Mouse (Mus musculus): ENCODE results near the gene Nr3c2.

Nr3c2 gene

DNA sequence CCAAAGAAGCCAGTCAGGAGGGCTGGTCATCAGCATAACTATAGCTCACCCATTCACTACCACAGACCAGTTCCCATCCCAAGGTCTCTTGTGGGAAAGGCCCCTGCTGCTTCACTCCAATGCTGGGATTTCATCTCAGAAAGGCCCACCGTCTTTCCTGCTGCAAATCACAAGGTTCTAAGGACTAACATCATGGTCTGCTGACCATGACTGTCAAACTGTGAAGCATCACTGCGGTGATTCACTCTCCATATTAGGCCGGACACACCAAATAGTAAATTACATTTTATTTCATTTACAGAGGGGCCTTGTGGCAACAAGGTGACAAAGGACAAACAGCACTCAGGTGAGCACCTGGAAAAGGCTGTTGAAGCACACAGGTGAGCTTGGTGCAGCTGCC is 350.9 kb downstream of the Nr3c2 start:
- DNase-seq (ENCODE audit: low spot score): no peak

DNA sequence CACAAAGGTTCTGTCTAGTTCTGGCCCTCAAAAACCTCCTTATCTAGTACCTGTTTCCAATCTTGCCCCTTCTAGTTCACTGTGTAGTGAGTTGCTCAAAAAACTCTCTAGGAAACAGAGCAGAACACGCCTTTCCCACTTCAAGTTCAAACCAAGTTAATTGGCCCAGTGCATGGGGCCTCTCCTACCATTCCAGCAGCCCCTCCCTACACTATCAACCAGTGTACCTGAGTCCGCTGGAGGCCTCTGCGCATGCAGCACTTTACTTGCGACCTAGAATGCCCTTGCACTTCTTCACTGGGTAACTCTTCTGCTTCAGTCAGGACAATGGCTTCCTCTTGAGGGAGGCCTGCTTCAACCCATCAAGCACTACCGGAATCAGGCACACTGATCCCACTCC is 351.9 kb downstream of the Nr3c2 start:
- no peak for DNase-seq (ENCODE audit: low spot score)

GRCm38 (mm10) chr8:77254466-77254865 is 355.2 kb downstream of the Nr3c2 start:
- no peak for DNase-seq (ENCODE audit: low spot score)

DNA sequence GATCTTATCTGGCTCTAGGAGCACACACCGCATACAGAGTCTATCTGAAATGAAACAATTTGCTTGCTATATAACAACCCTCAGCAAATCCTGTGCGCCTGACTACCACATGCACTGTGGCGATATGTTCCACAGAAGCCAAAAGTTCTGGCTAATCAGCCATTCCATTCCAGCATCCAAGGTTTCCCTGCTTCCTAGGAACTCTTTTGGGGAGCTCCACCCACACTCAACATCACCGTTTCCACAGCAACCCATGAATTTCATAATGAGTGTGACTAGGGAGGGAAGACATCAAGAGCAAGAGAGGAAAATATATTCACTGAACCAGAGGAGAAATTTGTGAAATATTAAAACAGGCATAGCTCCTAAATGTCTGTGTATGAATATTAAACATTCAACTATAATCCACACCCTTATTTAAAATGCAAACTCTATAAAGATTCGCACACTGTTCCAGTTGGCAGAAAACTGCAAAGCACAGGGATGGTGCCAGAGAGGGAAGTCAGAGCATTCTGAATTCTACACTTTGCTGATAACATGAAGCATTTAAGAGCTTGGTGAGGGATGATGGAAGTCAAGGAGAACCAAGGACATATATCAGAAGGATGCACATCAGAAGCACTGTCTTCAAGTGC is 357.3 kb downstream of the Nr3c2 start:
- no peak for DNase-seq (ENCODE audit: low spot score)

- DNase-seq (ENCODE audit: low spot score): no peak
Measured at GRCm38 (mm10) chr8:77257085-77257451, 357.8 kb downstream of the Nr3c2 start.

GRCm38 (mm10) chr8:77261215-77261614 is 362.0 kb downstream of the Nr3c2 start:
- DNase-seq (ENCODE audit: low spot score): no peak

GRCm38 (mm10) chr8:77262216-77263009 is 363.2 kb downstream of the Nr3c2 start:
- no peak for DNase-seq (ENCODE audit: low spot score)

GRCm38 (mm10) chr8:77267941-77268405 is 368.7 kb downstream of the Nr3c2 start:
- no peak for DNase-seq (ENCODE audit: low spot score)

- no peak for DNase-seq (ENCODE audit: low spot score)
Measured at GRCm38 (mm10) chr8:77272136-77272535, 372.9 kb downstream of the Nr3c2 start.

DNA sequence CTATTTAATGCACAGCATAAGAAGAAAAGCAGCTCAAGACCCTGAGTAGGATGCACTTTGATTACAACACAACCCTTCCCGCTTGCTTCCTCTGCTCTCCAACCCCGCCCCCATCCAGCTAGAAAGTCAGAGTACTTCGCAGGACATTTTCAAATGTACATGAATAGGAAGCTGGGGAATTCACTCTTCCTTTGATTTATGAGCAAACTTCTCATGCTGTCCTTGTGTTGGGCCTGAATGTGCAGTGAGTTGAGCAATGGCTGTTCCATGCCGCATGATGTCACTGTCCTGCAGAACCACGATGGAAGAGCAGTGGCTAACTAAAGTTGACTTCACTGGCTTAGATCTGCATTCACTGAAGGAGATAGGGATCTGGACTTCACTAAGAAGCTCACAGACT is 376.3 kb downstream of the Nr3c2 start:
- no peak for DNase-seq (ENCODE audit: low spot score)

- no peak for DNase-seq (ENCODE audit: low spot score)
Measured at GRCm38 (mm10) chr8:77276827-77277226, 377.6 kb downstream of the Nr3c2 start.

DNA sequence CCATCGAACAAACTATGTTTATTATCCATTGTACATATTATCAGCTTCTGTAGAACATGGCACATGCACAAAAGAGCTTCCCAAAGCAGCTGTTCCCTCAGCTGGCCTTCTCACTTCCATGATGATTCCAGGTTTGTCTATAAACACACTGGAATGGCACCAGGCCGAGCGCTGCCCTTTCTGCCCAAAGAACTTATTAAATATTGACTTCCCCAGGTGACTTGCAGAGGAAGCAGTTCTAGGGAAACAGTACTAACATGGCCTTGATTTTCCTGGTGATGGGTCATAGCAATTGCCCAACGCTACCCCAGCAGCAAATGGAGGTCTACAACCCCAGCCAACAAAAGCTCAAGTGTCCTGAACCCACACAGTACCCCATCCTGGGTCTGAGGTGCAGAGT is 379.0 kb downstream of the Nr3c2 start:
- no peak for DNase-seq (ENCODE audit: low spot score)

GRCm38 (mm10) chr8:77279977-77280376 is 380.7 kb downstream of the Nr3c2 start:
- DNase-seq (ENCODE audit: low spot score): no peak

GRCm38 (mm10) chr8:77282605-77283236 is 383.5 kb downstream of the Nr3c2 start:
- no peak for DNase-seq (ENCODE audit: low spot score)

DNA sequence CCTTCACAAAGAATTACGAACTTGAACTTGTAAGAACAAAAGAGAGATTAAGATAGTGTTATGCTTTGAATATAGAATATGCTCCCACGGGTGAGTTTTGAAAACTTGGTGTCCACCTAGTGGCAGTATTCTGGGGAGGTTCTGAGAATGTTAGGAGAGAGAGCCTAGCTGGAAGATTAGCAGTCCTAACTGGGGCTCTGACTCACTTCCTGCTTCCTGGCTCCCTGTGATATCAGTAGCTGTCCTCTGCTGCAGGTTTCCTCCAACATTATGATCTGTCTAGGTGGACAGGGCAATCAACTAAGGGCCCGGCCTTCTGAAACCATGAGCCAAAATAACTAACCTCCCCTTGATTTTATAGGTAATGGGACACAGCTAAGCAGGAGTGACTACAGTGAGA is 385.2 kb downstream of the Nr3c2 start:
- no peak for DNase-seq (ENCODE audit: low spot score)

- no peak for DNase-seq (ENCODE audit: low spot score)
Measured at GRCm38 (mm10) chr8:77288065-77288464, 388.8 kb downstream of the Nr3c2 start.

GRCm38 (mm10) chr8:77288492-77288891 is 389.2 kb downstream of the Nr3c2 start:
- DNase-seq (ENCODE audit: low spot score): no peak

DNA sequence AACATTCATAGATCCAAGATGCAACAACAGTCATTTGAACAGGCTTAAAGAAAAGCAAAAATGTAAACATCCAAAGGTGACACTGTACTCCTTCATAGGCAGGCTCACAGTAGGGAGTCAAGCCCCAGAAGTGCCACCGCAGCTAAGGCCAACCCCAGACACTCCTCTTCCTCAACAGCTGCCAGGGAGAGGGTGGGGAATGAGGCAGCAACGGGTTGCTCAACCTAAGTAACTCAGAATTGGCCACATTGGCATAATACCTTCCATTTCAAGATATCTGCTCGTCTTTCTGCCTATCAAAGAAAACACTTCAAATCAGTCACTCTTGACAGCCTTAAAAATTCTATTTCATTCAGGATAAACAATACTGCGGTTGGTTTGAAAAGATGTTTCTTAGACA is 392.9 kb downstream of the Nr3c2 start:
- no peak for DNase-seq (ENCODE audit: low spot score)

GRCm38 (mm10) chr8:77292649-77293048 is 393.4 kb downstream of the Nr3c2 start:
- no peak for DNase-seq (ENCODE audit: low spot score)

DNA sequence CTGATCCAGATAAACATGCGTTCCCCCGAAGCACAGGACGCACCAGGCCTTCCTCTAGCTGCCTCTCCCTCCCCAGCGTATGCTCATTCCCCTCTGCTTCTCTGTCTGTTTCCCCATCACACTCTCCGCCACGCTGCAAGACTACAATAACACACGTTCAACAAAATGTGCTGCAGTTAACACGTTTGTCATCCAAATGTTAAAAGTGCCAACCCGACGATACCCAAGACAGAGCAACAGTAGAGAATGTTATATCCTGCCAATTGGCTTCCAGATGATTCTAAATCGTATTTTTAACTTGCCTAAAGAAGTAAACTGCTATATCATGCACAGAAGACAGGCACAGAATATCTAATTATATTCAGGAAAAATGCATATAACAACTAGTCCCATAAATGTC is 395.4 kb downstream of the Nr3c2 start:
- no peak for DNase-seq (ENCODE audit: low spot score)

Measured in ovary, postnatal 10 days (tissue).